Mouse (Mus musculus) spleen, postnatal 10 days (tissue): Measurements from ENCODE around the gene Mfsd6l.

Source experiments
- DNase-seq, 2 experiments: peaks; one replicate each; pipeline ENCODE4 v3.0.0; 2021 to 2022; ENCODE audit warnings: low spot score in 2 of 2

Mfsd6l gene

GRCm38 (mm10) chr11:68602200-68602931, 46.4 kb downstream of the Mfsd6l start:
- DNase-seq: no peak

- DNase-seq: no peak
These were observed 51.1 kb downstream of the Mfsd6l start for GRCm38 (mm10) chr11:68607046-68607445.
